Mouse (Mus musculus) retina, embryonic 14.5 days (tissue): Measurements from ENCODE around the gene Tnrc6c.

Experiments
- DNase-seq: peaks from one replicate; pipeline ENCODE4 v3.0.0-alpha.2; 2015; ENCODE audit warnings: low spot score

The Tnrc6c gene

DNA sequence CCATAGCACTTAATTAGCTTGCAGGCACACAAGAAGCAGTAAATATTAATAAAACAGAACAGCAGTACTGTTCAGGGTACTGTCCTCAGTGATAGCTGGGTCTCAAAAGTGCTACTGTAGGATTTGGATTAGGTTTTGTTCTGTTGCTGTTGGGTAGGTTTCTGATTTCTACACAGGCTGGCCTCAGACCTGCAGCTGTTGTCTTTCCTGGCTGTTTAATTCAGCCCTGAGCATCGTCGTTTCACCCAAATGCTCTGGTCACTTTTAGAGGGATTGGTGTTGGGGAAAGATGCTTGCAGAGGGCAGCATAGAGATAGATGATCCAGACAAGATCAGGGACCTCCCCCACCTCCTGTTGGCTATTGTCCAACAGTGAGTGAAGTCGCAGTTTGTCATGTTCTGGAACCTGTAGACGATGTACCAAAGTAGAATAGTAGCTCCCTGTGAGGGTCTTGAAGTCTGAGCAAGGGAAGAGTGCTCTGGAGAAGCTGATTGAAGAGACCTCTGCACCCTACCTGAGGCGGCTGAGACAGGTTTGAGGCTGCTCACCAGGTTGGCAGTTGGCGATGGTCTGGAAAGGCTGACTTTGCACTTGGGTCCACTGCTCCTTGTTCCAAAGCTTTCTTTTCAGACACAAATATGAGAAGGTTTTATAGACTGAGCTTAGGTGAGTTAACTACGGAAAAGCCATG lies 75.9 kb downstream of the Tnrc6c start:
- DNase-seq, result no peak

DNA sequence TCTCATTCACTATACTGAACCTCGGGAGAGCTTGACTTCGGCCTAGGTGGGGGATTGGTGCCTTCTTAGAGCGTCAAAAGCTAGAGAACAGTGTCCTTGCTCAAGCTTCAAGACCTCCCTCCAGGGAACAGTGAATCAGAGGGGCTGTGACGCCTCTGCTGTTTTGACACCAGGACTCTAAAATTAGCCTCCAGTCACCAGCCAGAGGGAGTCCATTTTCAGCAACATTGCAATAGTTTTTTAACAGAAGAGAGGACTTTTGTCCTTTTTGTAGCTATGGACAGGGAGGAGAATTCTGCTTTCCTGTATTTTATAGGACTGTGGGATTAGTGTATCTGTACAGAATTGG lies 76.4 kb downstream of the Tnrc6c start:
- DNase-seq, result no peak

DNA sequence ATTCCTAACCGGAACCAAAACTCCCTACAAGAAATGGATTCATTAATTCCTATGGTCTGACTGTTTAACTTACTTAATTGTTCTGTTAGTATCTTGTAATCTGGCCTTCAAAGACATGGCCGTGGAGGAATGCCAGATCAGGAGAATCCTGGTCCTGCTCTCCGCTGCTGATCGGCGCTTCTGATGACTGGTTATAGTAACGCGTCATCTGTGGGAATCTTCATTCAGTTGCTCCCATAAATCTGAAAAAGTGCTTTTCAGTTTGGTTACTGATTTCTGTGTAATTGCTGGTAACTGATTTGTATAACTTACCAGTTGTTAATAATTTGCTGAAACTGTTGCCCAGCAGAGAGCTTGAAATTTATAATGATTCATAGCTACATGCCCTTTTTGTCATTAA lies 77.4 kb downstream of the Tnrc6c start:
- DNase-seq, result no peak

GRCm38 (mm10) chr11:117736037-117736689 lies 82.1 kb downstream of the Tnrc6c start:
- DNase-seq, result no peak

- no peak for DNase-seq
These were observed 84.0 kb downstream of the Tnrc6c start for GRCm38 (mm10) chr11:117738123-117738522.

DNA sequence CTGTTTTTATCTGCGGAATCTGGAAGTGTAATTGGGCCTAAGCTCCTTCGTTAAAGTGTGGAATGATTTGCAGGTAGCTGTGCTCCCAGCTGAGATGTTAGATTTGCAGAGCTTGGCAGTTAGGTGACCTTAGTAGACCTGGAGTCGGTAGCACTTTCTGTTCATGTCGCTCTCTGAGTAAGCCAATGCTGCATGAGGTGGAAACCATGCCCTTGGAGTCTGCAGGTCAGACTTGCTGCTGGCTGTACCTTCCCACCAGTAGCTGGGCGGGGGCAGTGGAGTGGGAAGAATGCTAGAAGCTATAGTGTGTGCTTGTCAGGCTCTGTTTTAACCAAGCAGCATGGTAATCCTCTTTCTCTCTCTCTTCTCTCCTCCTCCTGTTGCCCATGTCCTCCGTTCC lies 87.0 kb downstream of the Tnrc6c start:
- DNase-seq, result no peak

DNA sequence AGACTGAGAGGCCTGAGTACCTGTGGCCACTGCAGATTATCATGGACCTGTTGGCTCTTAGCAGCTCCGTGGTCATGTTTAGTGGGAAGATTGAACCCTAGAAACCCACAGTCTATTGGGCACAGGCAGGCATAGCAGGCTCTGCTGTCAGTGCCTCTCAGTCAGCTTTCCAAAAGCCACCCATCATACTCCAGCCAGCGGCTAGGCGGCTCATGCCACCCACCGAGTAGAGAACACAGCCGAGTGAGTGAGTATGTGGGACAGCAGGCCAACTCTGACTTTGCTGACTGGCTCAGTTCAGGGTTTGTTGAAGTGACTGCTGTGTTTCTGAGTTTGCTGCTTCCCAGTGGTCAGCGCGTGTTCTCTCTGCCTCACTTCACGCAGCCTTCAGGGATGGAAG lies 88.2 kb downstream of the Tnrc6c start:
- no peak for DNase-seq

DNA sequence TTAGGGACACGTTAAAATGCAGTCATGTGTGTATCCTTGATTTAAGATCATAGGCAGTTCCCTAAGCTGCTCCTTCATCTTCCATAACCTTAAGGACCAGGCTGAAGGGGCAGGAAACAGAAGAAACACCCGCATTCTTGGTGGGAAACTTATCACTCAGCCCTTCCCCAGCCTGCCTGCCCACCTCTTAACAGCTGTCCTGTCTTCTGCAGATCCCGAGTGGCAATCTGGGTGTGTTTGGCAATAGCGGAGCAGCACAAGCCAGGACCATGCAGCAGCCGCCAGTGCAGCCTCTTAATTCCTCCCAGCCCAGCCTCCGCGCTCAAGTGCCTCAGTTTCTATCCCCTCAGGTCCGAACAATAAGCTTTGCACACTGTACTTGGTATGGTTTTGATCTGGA lies 88.6 kb downstream of the Tnrc6c start:
- no peak for DNase-seq

- no peak for DNase-seq
These were observed 89.5 kb downstream of the Tnrc6c start for GRCm38 (mm10) chr11:117743454-117744030.

- no peak for DNase-seq
These were observed 94.5 kb downstream of the Tnrc6c start for GRCm38 (mm10) chr11:117748628-117749027.

DNA sequence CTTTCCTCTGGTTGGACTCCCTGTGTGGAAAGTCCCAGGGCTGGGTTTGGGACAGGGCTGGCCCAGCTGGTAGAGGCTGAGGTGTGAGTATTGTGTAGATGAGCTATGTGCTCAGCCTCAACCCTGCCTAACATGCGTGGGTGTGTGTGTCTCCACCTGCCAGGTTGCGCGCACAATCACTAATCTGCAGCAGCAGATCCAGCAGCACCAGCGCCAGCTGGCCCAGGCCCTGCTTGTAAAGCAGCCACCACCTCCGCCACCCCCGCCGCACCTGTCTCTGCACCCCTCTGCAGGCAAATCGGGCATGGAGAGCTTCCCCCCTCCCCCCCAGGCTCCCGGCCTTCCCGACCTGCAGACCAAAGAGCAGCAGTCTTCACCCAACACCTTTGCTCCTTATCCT lies 95.3 kb downstream of the Tnrc6c start:
- DNase-seq, result no peak

- no peak for DNase-seq
These were observed 97.5 kb downstream of the Tnrc6c start for GRCm38 (mm10) chr11:117751544-117751943.

GRCm38 (mm10) chr11:117755891-117756290 lies 101.8 kb downstream of the Tnrc6c start:
- DNase-seq, result no peak

DNA sequence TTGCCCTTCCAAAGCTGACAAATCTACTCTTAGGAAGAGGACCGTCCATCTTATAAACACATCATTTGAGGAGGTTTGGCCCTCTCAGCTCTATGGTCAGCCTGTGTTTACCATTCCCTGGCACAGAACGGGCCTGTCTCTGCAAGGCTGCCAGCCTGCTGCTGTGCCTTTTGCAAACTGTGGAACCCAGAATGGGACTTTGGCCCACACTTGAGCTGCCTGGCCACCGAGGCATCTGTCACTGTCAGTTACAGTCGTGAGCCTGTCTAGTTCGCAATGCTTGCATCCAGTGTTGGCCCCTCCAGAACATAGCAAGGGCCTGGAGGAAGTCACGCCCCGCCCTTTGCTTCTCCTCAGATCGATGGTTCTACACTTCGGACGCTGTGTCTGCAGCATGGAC lies 105.2 kb downstream of the Tnrc6c start:
- DNase-seq, result no peak

- DNase-seq, result no peak
These were observed 106.5 kb downstream of the Tnrc6c start for GRCm38 (mm10) chr11:117760374-117761119.

DNA sequence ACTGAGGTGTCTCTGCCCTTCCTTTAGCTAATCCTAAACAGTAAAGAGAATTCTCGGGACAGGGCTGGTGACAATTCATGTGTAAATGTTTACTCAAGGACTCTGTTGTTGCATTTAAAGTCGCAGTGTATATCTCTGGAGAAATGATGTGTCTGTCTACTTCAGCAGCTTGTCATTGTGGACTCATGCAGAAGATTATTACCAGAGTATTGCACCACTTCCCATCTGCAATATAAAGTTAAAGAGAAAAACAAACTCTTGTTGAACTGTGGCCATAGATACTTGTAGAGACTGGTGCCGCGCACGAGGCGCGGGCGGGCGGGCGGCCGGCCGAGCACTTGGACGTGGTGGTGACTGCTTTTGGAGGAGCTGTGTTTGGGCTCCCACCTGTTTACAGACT lies 107.7 kb downstream of the Tnrc6c start:
- DNase-seq, result no peak

DNA sequence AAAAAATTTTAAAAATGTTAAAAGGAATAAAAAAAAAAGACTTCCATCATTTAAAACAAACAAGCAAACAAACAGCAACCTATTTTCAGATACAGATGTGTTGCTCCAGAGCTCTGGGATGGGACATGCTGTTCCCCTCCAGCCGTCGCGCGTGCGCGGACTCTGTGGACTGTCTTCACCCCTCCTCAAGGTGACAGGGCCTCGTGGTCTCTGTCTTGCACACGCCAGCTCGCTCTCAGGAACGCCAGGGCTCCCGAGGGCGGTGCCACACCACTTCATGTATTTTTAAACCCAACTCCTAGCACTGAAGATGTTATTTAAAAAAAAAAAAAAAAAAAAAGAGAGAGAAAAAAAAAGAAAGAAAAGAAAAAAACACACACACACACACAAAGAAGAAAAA lies 108.2 kb downstream of the Tnrc6c start:
- DNase-seq, result no peak

- no peak for DNase-seq
These were observed 110.2 kb downstream of the Tnrc6c start for GRCm38 (mm10) chr11:117764319-117764718.

GRCm38 (mm10) chr11:117765361-117765760 lies 111.3 kb downstream of the Tnrc6c start:
- no peak for DNase-seq

DNA sequence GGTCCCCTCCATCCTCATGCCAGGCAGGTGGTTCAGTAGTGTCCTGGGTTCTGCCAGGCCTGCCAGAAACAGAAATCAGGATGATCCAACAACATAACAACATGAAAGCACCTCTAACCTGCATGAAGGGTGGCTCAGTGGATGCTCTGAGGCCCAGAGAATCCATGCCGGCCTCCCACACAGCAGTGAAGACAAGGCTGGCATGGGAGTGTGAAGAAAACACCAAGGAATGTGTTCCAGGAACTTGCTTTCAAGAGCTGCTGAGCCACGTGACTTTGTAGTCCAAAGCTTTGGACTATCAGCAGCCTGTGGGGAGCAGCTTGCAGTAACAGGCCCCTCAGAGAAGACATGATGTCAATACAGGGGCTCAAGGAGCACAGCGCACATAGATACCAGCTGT lies 112.2 kb downstream of the Tnrc6c start:
- no peak for DNase-seq

GRCm38 (mm10) chr11:117768725-117769682 lies 114.9 kb downstream of the Tnrc6c start:
- no peak for DNase-seq

DNA sequence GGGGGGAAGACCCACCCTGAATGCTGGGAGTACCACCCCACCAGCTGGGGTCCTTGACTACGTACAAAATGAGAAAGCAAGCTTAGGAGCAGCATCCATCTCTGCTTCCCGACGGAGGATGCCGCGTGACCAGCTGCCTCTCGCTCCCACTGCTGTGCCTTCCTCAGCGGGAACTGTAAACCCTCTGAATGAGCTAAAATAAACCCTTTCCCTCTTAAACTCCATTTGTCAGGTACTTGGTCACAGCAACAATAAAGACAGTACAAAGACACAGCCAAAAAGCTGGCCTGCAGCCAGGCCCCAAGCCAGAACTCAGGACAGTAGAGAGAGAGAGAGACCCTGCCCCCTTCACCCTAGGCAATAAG lies 115.6 kb downstream of the Tnrc6c start:
- no peak for DNase-seq
